Mouse (Mus musculus): ENCODE results near the gene Snap47. TPM values are rescaled to one million over a fixed set of nuclear protein-coding genes. Genes with fewer than 3 reads are reported as not detected.

Snap47 gene
- total and polyA plus RNA-seq, 2 experiments from 2014 or later, result 467 to 588 TPM

DNA sequence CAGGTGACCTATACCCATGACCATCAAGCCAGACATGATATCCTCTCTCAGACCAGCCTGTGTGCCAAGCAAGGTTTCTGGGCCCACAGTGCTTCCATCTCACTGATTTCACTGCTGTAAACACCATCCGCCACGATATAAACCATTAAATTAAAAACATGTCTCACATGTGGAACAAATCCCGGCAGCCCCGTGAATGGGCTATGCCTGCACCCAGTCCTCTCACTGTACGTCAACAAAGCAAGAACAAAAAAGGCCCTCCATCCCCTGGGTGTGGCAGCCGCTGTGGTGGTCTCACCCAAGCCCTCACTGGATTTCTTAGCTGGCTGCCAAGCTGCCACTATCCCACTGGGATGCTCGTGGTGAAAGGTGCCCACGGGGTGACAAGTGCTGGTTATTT, 51.2 kb downstream of the Snap47 start:
- no peaks in the 10 kb centered on the region for H3K9me3 ChIP-seq (ENCODE audit: low read length)
- H3K36me3 ChIP-seq (ENCODE audit: insufficient read depth, low read length), result peaks cover 24% of the 10 kb centered on the region
- H3K4me2 ChIP-seq (ENCODE audit: low read depth, low read length, poor library complexity, severe bottlenecking), result no peak overlapping the region
- no peak overlapping the region for H3K9ac ChIP-seq (replicated peaks; ENCODE audit: low read length, poor library complexity, severe bottlenecking)
- no peaks in the 10 kb centered on the region for H3K27me3 ChIP-seq (ENCODE audit: insufficient read depth, low read length)
- H3K4me3 ChIP-seq (ENCODE audit: low read depth, low read length), result no peak overlapping the region
- no peak overlapping the region for H3K27ac ChIP-seq (ENCODE audit: low read depth, low read length)
- no peak for ATAC-seq (ENCODE audit: low FRiP score)
- 79% methylated on average over 8 of the region's 8 CpGs for WGBS
- no peak for TF ChIP-seq CTCF (IDR thresholded peaks at IDR 0.05)
- DNase-seq (ENCODE audit: low spot score), result no peak
- H3K4me1 ChIP-seq (ENCODE audit: insufficient read depth, low read length), result no peaks in the 10 kb centered on the region

DNA sequence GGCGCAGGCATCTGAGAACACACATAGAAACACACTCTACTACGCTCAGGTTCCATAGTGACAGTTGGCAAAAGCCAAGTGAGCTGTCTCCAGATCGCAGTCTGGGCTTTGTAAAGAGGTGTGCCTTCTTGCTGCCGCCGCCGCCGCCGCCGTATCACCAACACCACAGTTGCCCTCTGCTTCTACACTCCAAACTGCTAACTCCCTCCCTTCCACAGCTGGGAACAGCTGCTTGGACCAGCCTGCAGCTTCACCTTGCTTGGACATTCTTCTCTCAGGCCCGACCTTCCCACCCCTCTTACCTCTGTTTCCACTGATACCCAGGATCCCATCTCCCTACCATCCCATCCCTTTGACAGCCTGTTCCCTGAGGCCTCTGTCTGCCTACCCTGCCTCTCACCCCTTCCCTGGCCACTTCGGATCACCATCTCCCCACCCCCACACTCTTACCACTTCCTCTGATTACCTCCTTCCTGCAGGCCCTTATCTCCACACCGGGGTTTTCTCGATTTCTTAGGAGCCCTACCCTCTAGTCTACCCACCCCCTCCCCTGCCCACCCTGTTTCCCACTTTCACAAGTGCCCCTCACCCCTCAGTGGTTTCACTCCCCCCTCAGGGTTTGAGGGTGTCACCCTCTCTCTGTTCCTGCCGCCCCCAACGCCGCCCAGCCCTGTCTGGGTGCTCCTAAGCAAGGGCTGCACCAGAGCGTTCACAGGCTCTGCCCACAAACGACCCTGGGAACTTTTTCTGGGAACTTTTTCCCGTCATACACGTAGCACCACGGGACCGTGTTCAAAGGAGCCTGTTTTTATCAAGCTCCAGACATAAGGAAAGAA, 53.2 kb downstream of the Snap47 start:
- Histone ChIP-seq H3K36me3 (ENCODE audit: insufficient read depth, low read length) (peaks cover 7% of the 10 kb centered on the region), H3K27ac (ENCODE audit: low read depth, low read length) (no peak overlapping the region), H3K4me2 (ENCODE audit: low read depth, low read length, poor library complexity, severe bottlenecking) (no peak overlapping the region), H3K9ac (replicated peaks; ENCODE audit: low read length, poor library complexity, severe bottlenecking) (no peak overlapping the region), H3K4me3 (ENCODE audit: low read depth, low read length) (no peak overlapping the region), H3K9me3 (ENCODE audit: low read length) (no peaks in the 10 kb centered on the region), H3K27me3 (ENCODE audit: insufficient read depth, low read length) (no peaks in the 10 kb centered on the region), H3K4me1 (ENCODE audit: insufficient read depth, low read length) (no peaks in the 10 kb centered on the region)
- TF ChIP-seq CTCF (IDR thresholded peaks at IDR 0.05), result no peak
- 68% methylated on average over 22 of the region's 22 CpGs for WGBS
- DNase-seq (ENCODE audit: low spot score), result no peak
- ATAC-seq (ENCODE audit: low FRiP score), result no peak

DNA sequence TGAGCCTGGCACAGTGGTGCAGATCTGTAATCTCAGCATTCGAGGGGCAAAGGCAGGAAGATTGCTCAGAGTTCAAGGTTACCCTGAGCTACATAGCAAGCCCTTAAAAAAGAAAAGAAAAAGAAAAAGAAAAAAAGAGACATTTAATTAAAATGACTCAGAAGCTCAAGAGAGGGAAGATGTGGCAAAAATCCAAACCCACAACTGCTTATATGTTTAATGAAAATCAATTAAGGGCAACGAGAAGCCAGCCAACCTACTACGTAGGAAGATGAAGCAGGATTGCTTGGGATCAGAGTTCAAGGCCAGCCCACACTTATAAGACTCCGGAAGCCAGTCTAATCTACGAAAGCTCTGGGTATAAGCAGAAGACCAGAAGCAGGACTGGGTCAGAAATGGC, 56.5 kb downstream of the Snap47 start:
- Histone ChIP-seq H3K36me3 (ENCODE audit: insufficient read depth, low read length) (no peaks in the 10 kb centered on the region), H3K27me3 (ENCODE audit: insufficient read depth, low read length) (no peaks in the 10 kb centered on the region), H3K4me3 (ENCODE audit: low read depth, low read length) (no peak overlapping the region), H3K9me3 (ENCODE audit: low read length) (no peaks in the 10 kb centered on the region), H3K4me1 (ENCODE audit: insufficient read depth, low read length) (no peaks in the 10 kb centered on the region), H3K4me2 (ENCODE audit: low read depth, low read length, poor library complexity, severe bottlenecking) (no peak overlapping the region), H3K27ac (ENCODE audit: low read depth, low read length) (no peak overlapping the region), H3K9ac (replicated peaks; ENCODE audit: low read length, poor library complexity, severe bottlenecking) (no peak overlapping the region)
- no peak for TF ChIP-seq CTCF (IDR thresholded peaks at IDR 0.05)
- no peak for ATAC-seq (ENCODE audit: low FRiP score)
- 84% methylated on average over 5 of the region's 5 CpGs for WGBS
- DNase-seq (ENCODE audit: low spot score), result no peak

DNA sequence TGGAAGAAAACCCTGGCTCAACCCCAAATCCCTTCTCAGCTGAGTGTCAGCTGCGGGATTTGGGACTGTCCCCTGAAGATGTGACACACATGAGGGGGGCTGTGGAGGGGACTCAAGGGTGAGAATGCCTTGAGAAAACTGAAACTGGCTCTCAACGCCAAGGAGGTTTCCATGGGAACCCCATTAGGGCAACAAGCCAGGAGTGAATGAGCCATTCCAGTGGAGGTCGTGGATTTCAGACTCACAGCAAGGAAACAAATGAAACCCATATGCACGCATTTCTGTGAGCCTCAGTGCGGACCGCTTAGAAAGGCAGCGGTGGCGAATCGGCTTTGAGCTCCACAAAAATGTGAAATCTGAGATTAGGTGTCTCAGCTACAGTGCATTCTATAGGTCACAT, 57.4 kb downstream of the Snap47 start:
- 19% methylated on average over 9 of the region's 9 CpGs for WGBS
- TF ChIP-seq CTCF (IDR thresholded peaks at IDR 0.05), result no peak
- H3K4me3 ChIP-seq (ENCODE audit: low read depth, low read length), result no peak overlapping the region
- no peaks in the 10 kb centered on the region for H3K27me3 ChIP-seq (ENCODE audit: insufficient read depth, low read length)
- H3K36me3 ChIP-seq (ENCODE audit: insufficient read depth, low read length), result no peaks in the 10 kb centered on the region
- H3K27ac ChIP-seq (ENCODE audit: low read depth, low read length), result no peak overlapping the region
- ATAC-seq (ENCODE audit: low FRiP score) (no peak), DNase-seq (ENCODE audit: low spot score) (peak; percentile 74)
- no peaks in the 10 kb centered on the region for H3K9me3 ChIP-seq (ENCODE audit: low read length)
- no peak overlapping the region for H3K9ac ChIP-seq (replicated peaks; ENCODE audit: low read length, poor library complexity, severe bottlenecking)
- H3K4me1 ChIP-seq (ENCODE audit: insufficient read depth, low read length), result no peaks in the 10 kb centered on the region
- no peak overlapping the region for H3K4me2 ChIP-seq (ENCODE audit: low read depth, low read length, poor library complexity, severe bottlenecking)

DNA sequence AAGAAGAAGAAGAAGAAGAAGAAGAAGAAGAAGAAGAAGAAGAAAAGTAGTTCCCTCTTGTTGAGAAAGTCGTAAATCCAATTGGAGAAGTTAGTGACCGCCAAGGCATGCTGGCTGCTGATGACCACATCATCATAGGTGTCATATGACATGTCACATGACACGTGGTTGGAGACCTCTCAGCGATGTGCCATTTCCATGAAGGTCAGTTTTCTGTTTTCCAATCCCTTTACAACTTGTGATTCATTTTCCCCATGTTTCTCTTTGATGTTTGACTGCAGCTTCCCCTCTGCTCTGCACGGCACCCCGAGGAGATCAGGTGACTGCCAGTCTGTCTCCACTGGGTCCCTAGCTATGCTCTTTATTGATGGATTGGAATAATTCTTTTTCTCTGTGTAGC, 58.7 kb downstream of the Snap47 start:
- no peaks in the 10 kb centered on the region for H3K36me3 ChIP-seq (ENCODE audit: insufficient read depth, low read length)
- no peak for ATAC-seq (ENCODE audit: low FRiP score)
- H3K9ac ChIP-seq (replicated peaks; ENCODE audit: low read length, poor library complexity, severe bottlenecking), result no peak overlapping the region
- H3K4me3 ChIP-seq (ENCODE audit: low read depth, low read length), result no peak overlapping the region
- H3K9me3 ChIP-seq (ENCODE audit: low read length), result no peaks in the 10 kb centered on the region
- H3K4me1 ChIP-seq (ENCODE audit: insufficient read depth, low read length), result no peaks in the 10 kb centered on the region
- DNase-seq (ENCODE audit: low spot score), result no peak
- no peaks in the 10 kb centered on the region for H3K27me3 ChIP-seq (ENCODE audit: insufficient read depth, low read length)
- TF ChIP-seq CTCF (IDR thresholded peaks at IDR 0.05), result no peak
- WGBS, result 74% methylated on average over 6 of the region's 6 CpGs
- no peak overlapping the region for H3K27ac ChIP-seq (ENCODE audit: low read depth, low read length)
- no peak overlapping the region for H3K4me2 ChIP-seq (ENCODE audit: low read depth, low read length, poor library complexity, severe bottlenecking)

DNA sequence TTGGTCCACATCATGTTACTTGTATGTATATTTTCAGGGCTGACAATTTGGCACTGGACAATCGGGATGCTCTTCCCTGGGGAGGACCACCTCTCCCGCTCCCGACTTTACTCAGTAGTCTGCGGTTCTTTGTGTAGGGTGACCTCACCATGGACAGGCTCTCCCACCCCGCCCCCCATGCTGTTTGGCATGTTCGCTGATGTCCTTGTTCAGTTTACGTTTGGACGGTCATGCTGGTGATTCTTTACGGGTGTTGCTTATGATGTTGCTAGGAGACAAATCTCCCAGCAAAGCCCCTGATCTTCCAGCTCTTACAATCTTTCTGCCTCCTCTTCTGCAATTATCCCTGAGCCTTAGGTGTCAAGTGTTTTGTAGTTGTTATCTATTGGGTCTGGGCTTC, 60.5 kb downstream of the Snap47 start:
- Histone ChIP-seq H3K9me3 (ENCODE audit: low read length) (no peaks in the 10 kb centered on the region), H3K4me1 (ENCODE audit: insufficient read depth, low read length) (no peaks in the 10 kb centered on the region), H3K27me3 (ENCODE audit: insufficient read depth, low read length) (no peaks in the 10 kb centered on the region), H3K4me2 (ENCODE audit: low read depth, low read length, poor library complexity, severe bottlenecking) (no peak overlapping the region), H3K27ac (ENCODE audit: low read depth, low read length) (no peak overlapping the region), H3K36me3 (ENCODE audit: insufficient read depth, low read length) (no peaks in the 10 kb centered on the region), H3K4me3 (ENCODE audit: low read depth, low read length) (no peak overlapping the region), H3K9ac (replicated peaks; ENCODE audit: low read length, poor library complexity, severe bottlenecking) (no peak overlapping the region)
- no peak for TF ChIP-seq CTCF (IDR thresholded peaks at IDR 0.05)
- WGBS, result 34% methylated on average over 9 of the region's 9 CpGs
- DNase-seq (ENCODE audit: low spot score) (peak; percentile 20), ATAC-seq (ENCODE audit: low FRiP score) (no peak)

All from midbrain, postnatal 0 days (tissue).